Mouse (Mus musculus): ENCODE data around the gene Zfp64.

The Zfp64 gene

DNA sequence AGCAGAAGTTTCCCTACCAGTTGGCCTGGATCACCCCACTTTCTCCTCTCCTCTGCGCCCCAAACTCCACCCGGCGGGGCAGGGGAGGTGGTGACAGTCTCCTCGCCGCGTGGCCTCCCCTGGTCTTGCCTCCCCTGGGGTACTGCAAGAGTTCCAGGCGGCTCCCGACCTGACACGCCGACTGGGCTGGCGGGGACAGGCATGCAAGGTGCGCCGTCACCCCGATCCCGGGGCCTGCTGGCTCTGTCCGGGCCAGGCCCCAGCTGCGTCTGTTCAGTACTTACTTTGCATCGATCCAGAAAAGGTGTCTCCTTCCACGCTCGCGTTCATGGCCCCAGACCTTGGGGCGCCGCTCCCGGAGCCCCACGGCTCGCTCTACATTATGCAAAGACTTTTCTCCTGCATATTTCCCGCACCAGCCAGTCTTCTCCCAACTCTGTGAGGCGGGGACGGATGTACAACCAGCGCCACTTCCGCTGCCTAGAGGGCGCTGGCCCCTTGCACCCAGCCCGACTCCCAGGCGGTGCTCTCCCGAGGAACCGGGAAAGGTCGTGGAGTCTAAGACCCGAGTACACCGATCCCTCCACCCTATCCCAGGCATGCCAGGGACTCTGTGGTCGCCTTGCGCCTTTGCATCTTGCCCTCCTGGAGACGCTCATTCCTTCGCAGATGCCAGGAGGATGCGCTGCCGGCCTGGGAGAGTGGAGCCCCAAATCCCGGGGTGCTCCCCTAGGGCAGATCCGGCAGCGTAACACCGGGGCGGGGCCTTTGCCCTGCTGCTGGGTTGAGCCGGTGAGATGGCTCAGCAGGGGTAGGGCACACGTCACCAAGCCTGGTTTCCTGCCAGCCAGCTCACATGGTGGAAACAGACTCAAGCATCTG, at the start of gene Zfp64:
Zfp64 (minus strand) TSS at position 753 of the 882 bp plus-strand sequence.
- DNase-seq (ENCODE audit: low read depth, low spot score): peak; percentile 55

DNA sequence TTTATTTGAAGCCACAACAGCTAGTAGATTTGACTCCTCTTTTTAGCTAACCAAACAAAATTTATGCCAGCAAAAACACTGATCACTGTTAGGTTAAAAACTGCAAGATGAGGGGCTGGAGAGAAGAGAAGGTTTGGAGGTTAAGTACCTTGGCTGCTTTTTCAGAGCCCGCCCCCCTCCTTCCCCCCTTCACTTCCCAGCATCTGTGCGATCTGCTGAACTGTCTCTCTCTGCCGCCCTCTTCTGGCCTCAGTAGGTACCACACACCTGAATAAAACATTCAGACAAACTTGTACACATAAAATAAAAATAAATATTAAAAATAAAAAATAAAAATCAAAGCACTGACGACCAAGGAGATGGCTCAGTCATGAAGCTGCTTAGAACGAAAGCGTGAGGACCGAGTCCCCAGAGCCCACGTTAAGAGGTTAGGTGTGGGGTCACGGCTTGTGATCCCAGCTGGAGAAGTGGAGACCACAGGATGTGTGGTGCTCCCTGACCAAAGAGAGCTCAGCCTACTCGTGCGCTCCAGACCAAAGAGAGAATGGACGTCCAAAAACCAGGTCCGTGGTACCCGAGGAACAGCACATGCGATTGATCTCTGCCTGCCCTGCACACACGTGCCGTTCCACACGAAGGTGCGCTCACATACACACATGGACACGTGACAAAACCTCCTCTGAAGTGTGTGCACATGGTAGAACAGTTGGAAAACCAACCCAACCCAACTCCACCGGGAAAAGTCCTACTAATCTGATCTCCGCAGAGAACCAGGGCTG, 37.4 kb upstream of the Zfp64 start:
- no peak for DNase-seq (ENCODE audit: low read depth, low spot score)

- no peak for DNase-seq (ENCODE audit: low read depth, low spot score)
These were observed 35.6 kb upstream of the Zfp64 start for GRCm38 (mm10) chr2:168990957-168991356.

- no peak for DNase-seq (ENCODE audit: low read depth, low spot score)
These were observed 34.8 kb upstream of the Zfp64 start for GRCm38 (mm10) chr2:168990061-168990753.

DNA sequence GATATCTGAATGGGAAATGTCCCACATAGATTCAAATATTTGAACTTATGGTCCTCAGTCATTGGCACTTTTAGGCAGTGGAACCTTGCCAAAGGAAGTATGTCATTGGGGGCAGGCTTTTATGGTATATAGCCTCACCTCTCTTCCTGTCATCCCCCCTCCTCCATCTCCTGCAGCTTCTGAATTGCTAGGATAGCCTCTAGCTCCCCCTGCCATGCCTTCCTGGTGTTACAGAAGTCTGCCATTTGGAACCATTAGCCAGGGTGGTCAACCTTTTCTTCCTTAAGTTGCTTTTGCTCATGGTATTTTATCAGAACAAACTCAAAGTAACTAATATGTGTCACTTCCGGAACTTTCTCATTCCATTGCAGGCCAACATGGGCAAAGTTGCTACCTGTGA, 32.7 kb upstream of the Zfp64 start:
- no peak for DNase-seq (ENCODE audit: low read depth, low spot score)

DNA sequence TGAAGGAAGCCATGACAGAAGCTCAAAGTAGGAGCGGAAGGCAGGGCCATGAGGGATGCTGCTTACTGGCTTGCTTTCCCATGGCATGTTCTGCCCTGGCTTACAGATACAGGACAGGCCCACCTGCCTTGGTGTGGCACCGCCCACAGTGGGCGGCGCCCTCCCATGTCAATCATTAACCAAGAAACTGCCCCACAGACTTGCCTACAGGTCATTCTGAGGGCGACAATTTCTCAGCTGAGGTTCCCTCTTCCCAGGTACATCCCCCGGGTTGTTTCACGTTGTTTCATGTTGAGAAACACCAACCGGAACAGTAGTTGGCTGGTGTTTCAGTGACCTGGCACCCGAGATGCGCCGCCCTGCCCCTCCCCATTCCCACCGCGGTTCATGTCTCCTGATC, 32.0 kb upstream of the Zfp64 start:
- no peak for DNase-seq (ENCODE audit: low read depth, low spot score)

GRCm38 (mm10) chr2:168981951-168982350, 26.6 kb upstream of the Zfp64 start:
- no peak for DNase-seq (ENCODE audit: low read depth, low spot score)

DNA sequence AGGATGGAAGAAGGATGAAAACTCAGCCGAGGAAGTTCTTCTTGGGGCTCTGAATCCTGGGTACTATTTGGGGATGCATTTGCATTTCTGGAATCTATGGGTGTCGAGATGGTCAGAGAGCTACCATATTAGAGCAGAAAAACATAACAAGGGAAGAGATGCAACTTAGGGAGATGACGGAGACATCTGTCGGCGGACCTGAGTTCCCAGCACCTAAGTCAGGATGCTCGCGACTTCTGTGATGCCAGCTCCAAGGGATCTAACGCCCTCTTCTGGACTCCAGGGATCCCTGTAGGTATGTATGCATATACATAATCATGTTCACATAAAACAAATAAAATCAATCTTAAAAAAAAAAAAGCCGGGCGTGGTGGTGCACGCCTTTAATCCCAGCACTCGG, 26.1 kb upstream of the Zfp64 start:
- no peak for DNase-seq (ENCODE audit: low read depth, low spot score)

DNA sequence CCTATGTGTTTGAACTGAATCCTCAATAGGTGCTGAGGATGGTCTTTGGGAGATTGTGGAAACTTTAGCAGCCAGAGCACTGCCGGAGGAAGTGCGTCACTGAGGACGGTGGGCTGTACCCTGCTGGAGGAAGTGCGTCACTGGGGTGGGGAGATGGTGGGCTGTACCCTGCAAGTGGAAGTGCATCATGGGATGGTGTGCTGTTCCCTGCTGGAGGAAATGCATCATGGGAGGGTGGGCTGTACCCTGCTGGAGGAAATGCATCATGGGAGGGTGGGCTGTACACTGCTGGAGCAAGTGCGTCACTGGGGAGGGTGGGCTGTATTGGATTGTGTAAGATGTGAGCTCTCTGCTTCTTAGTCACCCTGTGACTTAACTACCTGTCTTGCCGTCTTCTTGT, 25.5 kb upstream of the Zfp64 start:
- DNase-seq (ENCODE audit: low read depth, low spot score): no peak

DNA sequence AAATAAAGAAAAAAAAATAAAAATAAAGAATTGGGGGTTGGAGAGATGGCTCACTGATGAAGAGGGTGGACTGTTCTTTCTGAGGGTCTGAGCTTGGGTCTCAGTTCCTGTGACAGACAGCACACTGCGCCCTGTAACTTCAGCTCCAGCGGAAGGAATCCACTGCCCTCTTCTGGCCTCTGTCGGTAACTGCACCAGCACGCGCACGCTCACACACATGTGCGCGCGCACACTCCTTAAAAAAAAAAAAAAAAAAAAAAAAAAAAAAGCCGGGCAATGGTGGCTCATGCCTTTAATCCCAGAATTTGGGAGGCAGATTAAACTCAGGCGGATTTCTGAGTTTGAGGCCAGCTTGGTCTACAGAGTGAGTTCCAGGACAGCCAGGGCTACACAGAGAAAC, 24.4 kb upstream of the Zfp64 start:
- no peak for DNase-seq (ENCODE audit: low read depth, low spot score)

DNA sequence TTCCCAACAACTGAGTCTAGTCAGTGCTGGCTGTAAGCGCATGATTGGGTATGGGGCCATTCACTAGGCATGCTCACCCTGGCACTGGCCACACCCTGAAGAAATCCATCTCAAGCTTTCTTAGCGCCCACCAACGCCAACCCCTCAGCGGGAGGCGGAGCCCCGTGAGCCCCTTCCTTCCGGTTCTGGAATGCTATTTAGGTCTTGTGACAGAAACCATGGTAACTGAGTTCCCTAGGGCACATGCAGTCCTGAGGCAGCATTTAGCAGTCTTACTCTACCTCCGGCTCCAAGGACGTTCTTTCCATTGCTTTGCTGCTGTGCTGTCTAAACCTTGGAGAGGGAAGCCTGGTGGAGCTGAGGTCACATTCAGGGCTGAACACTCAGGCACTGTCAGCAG, 22.6 kb upstream of the Zfp64 start:
- DNase-seq (ENCODE audit: low read depth, low spot score): no peak

GRCm38 (mm10) chr2:168970131-168970530, 14.7 kb upstream of the Zfp64 start:
- no peak for DNase-seq (ENCODE audit: low read depth, low spot score)

- DNase-seq (ENCODE audit: low read depth, low spot score): no peak
These were observed 12.9 kb upstream of the Zfp64 start for GRCm38 (mm10) chr2:168968136-168968925.

GRCm38 (mm10) chr2:168966525-168966924, 11.1 kb upstream of the Zfp64 start:
- DNase-seq (ENCODE audit: low read depth, low spot score): no peak

DNA sequence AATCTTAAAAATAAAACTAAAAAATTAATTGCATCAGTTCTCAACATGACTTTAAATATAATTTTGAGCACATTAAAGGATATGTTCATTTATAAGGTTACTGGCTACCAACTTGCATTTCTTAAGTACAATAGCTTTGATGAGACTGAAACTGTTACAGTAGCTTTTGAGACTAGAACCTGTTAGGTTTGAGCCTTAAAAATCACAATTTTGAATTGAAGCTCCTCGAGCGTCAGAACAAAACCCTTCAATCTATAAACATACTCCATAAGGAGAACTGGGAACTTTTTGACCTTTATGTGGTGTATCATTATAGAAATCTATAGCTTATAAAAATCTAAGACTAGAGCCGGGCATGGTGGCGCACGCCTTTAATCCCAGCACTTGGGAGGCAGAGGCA, 9.5 kb upstream of the Zfp64 start:
- no peak for DNase-seq (ENCODE audit: low read depth, low spot score)

DNA sequence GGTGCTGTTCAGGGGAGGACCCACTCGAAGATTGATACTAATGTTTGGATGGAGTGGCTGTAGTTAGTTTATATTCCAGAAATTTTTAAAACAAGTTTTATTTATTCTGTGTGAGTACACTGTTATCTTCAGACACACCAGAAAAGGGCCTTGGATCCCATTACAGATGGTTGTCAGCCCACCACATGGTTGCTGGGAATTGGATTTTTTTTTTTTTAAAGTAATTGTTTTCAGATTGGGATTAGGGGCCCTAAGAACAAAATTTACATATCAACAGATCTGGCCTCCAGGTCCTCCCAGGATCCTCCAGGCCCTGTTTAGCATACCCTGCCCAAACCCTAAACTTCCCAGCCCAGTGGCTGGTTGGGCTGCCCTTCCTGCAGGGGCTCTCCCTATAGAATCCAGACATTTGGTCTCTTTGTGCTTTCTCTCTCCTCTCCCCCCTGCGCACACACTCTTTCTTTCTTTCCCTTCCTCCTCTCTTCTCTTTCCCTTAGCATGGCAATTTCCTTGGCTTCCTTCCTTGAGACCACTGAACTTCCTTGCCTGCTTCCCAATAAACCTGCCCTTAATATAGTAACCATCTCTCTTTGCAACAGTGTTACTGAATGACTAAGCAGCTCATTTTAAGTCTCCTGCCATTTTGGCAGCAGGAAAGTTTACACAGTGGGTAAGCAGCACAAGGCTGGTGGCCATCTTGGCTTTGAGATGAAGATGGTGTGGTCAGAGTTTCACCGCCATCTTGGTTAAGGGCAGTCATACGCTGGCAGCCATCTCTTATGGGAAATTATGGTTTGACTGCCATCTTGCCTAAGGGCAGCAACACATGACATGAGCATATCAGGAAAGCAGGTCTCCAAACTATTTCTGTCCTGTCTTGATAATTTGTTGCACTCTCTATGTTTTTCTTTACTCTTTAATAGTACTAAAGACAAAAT, 6.6 kb upstream of the Zfp64 start:
- DNase-seq (ENCODE audit: low read depth, low spot score): no peak

- no peak for DNase-seq (ENCODE audit: low read depth, low spot score)
These were observed 5.4 kb upstream of the Zfp64 start for GRCm38 (mm10) chr2:168960814-168961213.

DNA sequence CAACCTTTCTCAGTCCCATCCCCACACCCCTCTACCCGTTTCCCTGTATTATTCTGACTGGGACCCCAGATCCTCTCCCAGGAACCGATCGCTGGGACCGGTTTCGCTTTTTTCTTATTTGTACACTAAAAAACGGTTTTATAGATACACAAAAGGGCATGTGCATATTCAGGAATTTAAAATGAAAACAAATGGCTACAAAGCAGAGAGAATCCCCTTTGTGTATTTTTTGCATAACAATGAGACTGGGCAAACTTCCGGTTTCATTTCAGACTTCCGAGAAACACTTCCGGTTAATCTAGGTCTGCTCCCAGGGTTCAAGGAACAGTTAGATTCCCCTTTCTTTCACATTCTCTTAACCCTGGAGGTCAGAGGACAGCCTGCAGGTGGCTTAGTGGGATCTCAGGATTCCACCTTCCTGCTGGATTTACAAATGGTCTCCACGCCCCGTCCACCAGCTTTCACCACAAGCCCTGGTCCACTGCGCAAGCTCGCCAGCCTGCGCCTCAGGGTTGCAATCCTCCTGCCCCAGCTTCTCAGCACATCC, 4.0 kb upstream of the Zfp64 start:
- DNase-seq (ENCODE audit: low read depth, low spot score): no peak

GRCm38 (mm10) chr2:168955850-168956346, 511 bp upstream of the Zfp64 start:
- DNase-seq (ENCODE audit: low read depth, low spot score): no peak

DNA sequence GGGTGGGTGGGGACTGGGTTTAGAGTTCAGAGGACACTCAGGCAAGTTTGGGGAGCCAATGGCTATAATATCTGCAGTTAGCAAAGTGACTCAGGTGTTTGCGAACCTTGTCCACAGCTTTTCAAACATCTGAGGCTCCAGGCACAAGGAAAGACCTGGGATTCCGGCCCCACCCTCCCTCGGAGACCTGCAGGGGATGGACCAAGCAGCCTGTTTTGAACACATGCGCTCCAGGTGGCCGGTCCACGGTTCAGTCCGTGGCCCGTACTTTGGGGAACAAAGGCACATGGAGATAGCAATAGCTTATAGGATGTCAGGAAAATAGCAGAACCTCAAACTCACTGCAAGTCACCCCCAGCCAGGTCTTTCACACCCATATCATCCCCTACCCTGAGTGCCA, 1.0 kb downstream of the Zfp64 start:
- DNase-seq (ENCODE audit: low read depth, low spot score): no peak
